Mouse (Mus musculus): ENCODE data around the gene Tbc1d9b. TPM values are rescaled to one million over a fixed set of nuclear protein-coding genes. Genes with fewer than 3 reads are reported as not detected.

The Tbc1d9b gene
- polyA plus RNA-seq, 2 experiments: 8.4 to 9.5 TPM

GRCm38 (mm10) chr11:50192278-50192677 lies 61.1 kb downstream of the Tbc1d9b start:
- WGBS (ENCODE audit: insufficient replicate concordance): 85% methylated on average over 3 of the region's 3 CpGs
- Histone ChIP-seq H3K27me3 (ENCODE audit: control insufficient read depth, insufficient read depth, low read length) (no peaks in the 10 kb centered on the region), H3K9me3 (ENCODE audit: control insufficient read depth, low read length) (no peaks in the 10 kb centered on the region), H3K27ac (no peak overlapping the region), H3K4me1 (replicated peaks; ENCODE audit: control insufficient read depth in 2 of 2, insufficient read depth in 2 of 2, low read length in 1 of 2) (peaks cover 0 to 8% of the 10 kb centered on the region in 2 experiments; a peak in 1 of 4 replicates), H3K4me2 (ENCODE audit: low read depth) (no peak overlapping the region), H3K4me3 (ENCODE audit: insufficient read depth in 1 of 2, low read depth in 2 of 2, low read length in 2 of 2) (no peak overlapping the region), H3K36me3 (replicated peaks; ENCODE audit: control insufficient read depth, insufficient read depth, low read depth) (no peaks in the 10 kb centered on the region), H3K9ac (replicated peaks) (no peak overlapping the region)
- ATAC-seq (ENCODE audit: insufficient read depth) (no peak), DNase-seq (ENCODE audit: low read depth in 3 of 3, low spot score in 3 of 3) (no peak)
- TF ChIP-seq EP300 (IDR thresholded peaks at IDR 0.05; ENCODE audit: low read depth) (no peak), CTCF (IDR thresholded peaks at IDR 0.05; ENCODE audit: low read depth) (no peak)

GRCm38 (mm10) chr11:50194070-50194469 lies 62.9 kb downstream of the Tbc1d9b start:
- Histone ChIP-seq H3K4me1 (replicated peaks; ENCODE audit: control insufficient read depth in 2 of 2, insufficient read depth in 2 of 2, low read length in 1 of 2) (peaks cover 0 to 8% of the 10 kb centered on the region in 2 experiments; a peak in 1 of 4 replicates), H3K36me3 (replicated peaks; ENCODE audit: control insufficient read depth, insufficient read depth, low read depth) (peaks cover 3% of the 10 kb centered on the region; the same call in 1 of the 2 replicates), H3K4me2 (ENCODE audit: low read depth) (no peak overlapping the region), H3K4me3 (ENCODE audit: insufficient read depth in 1 of 2, low read depth in 2 of 2, low read length in 2 of 2) (no peak overlapping the region), H3K9ac (replicated peaks) (no peak overlapping the region), H3K27ac (no peak overlapping the region), H3K9me3 (ENCODE audit: control insufficient read depth, low read length) (no peaks in the 10 kb centered on the region), H3K27me3 (ENCODE audit: control insufficient read depth, insufficient read depth, low read length) (no peaks in the 10 kb centered on the region)
- DNase-seq (ENCODE audit: low read depth in 3 of 3, low spot score in 3 of 3) (no peak), ATAC-seq (ENCODE audit: insufficient read depth) (no peak)
- WGBS (ENCODE audit: insufficient replicate concordance): 70% methylated on average over 7 of the region's 7 CpGs
- TF ChIP-seq CTCF (IDR thresholded peaks at IDR 0.05; ENCODE audit: low read depth): no peak
- TF ChIP-seq EP300 (IDR thresholded peaks at IDR 0.05; ENCODE audit: low read depth): no peak

- Histone ChIP-seq H3K4me3 (ENCODE audit: insufficient read depth in 1 of 2, low read depth in 2 of 2, low read length in 2 of 2) (no peak overlapping the region), H3K36me3 (replicated peaks; ENCODE audit: control insufficient read depth, insufficient read depth, low read depth) (peaks cover 8% of the 10 kb centered on the region), H3K27me3 (ENCODE audit: control insufficient read depth, insufficient read depth, low read length) (no peaks in the 10 kb centered on the region), H3K4me1 (replicated peaks; ENCODE audit: control insufficient read depth in 2 of 2, insufficient read depth in 2 of 2, low read length in 1 of 2) (peaks cover 0 to 8% of the 10 kb centered on the region in 2 experiments; a peak in 1 of 4 replicates), H3K9ac (replicated peaks) (no peak overlapping the region), H3K27ac (no peak overlapping the region), H3K9me3 (ENCODE audit: control insufficient read depth, low read length) (no peaks in the 10 kb centered on the region), H3K4me2 (ENCODE audit: low read depth) (no peak overlapping the region)
- TF ChIP-seq CTCF (IDR thresholded peaks at IDR 0.05; ENCODE audit: low read depth) (no peak), EP300 (IDR thresholded peaks at IDR 0.05; ENCODE audit: low read depth) (no peak)
- no peak for DNase-seq (ENCODE audit: low read depth in 3 of 3, low spot score in 3 of 3)
- 50% methylated on average over 4 of the region's 4 CpGs for WGBS (ENCODE audit: insufficient replicate concordance)
- no peak; the same call in 1 of the 2 replicates for ATAC-seq (ENCODE audit: insufficient read depth)
Measured at GRCm38 (mm10) chr11:50194793-50195192, 63.6 kb downstream of the Tbc1d9b start.

GRCm38 (mm10) chr11:50197500-50197899 lies 66.3 kb downstream of the Tbc1d9b start:
- no peaks in the 10 kb centered on the region for H3K27me3 ChIP-seq (ENCODE audit: control insufficient read depth, insufficient read depth, low read length)
- DNase-seq (ENCODE audit: low read depth in 3 of 3, low spot score in 3 of 3) (no peak), ATAC-seq (ENCODE audit: insufficient read depth) (no peak)
- peaks cover 0 to 11% of the 10 kb centered on the region in 2 experiments; a peak in 1 of 4 replicates for H3K4me1 ChIP-seq (replicated peaks; ENCODE audit: control insufficient read depth in 2 of 2, insufficient read depth in 2 of 2, low read length in 1 of 2)
- H3K4me2 ChIP-seq (ENCODE audit: low read depth): no peak overlapping the region
- H3K27ac ChIP-seq: no peak overlapping the region
- 80% methylated on average over 4 of the region's 4 CpGs for WGBS (ENCODE audit: insufficient replicate concordance)
- TF ChIP-seq CTCF (IDR thresholded peaks at IDR 0.05; ENCODE audit: low read depth) (no peak), EP300 (IDR thresholded peaks at IDR 0.05; ENCODE audit: low read depth) (no peak)
- H3K9ac ChIP-seq (replicated peaks): no peak overlapping the region
- no peak overlapping the region for H3K4me3 ChIP-seq (ENCODE audit: insufficient read depth in 1 of 2, low read depth in 2 of 2, low read length in 2 of 2)
- H3K36me3 ChIP-seq (replicated peaks; ENCODE audit: control insufficient read depth, insufficient read depth, low read depth): peaks cover 35% of the 10 kb centered on the region
- H3K9me3 ChIP-seq (ENCODE audit: control insufficient read depth, low read length): no peaks in the 10 kb centered on the region

- Histone ChIP-seq H3K9me3 (ENCODE audit: control insufficient read depth, low read length) (no peaks in the 10 kb centered on the region), H3K9ac (replicated peaks) (no peak overlapping the region), H3K27ac (no peak overlapping the region), H3K27me3 (ENCODE audit: control insufficient read depth, insufficient read depth, low read length) (no peaks in the 10 kb centered on the region), H3K4me3 (ENCODE audit: insufficient read depth in 1 of 2, low read depth in 2 of 2, low read length in 2 of 2) (no peak overlapping the region), H3K36me3 (replicated peaks; ENCODE audit: control insufficient read depth, insufficient read depth, low read depth) (peaks cover 44% of the 10 kb centered on the region), H3K4me2 (ENCODE audit: low read depth) (no peak overlapping the region), H3K4me1 (replicated peaks; ENCODE audit: control insufficient read depth in 2 of 2, insufficient read depth in 2 of 2, low read length in 1 of 2) (peaks cover 0 to 11% of the 10 kb centered on the region in 2 experiments; a peak in 1 of 4 replicates)
- DNase-seq (ENCODE audit: low read depth in 3 of 3, low spot score in 3 of 3): no peak
- TF ChIP-seq EP300 (IDR thresholded peaks at IDR 0.05; ENCODE audit: low read depth): no peak
- TF ChIP-seq CTCF (IDR thresholded peaks at IDR 0.05; ENCODE audit: low read depth): no peak
- no peak for ATAC-seq (ENCODE audit: insufficient read depth)
- 72% methylated on average over 3 of the region's 5 CpGs for WGBS (ENCODE audit: insufficient replicate concordance)
Measured at GRCm38 (mm10) chr11:50198219-50198846, 67.1 kb downstream of the Tbc1d9b start.
